Mouse (Mus musculus) adrenal gland, adult 8-10 months (tissue): ENCODE measurements around the gene Tmem211. TPM values are rescaled to one million over a fixed set of nuclear protein-coding genes. Genes with fewer than 3 reads are reported as not detected.

Experiments used
- DNase-seq: peaks from one replicate; pipeline ENCODE4 v3.0.0; 2022
- total RNA-seq, 4 experiments: library from RNA; stranded (reverse); gene quantifications; 2 replicates each; pipeline ENCODE4 v1.2.4; 2022

Gene Tmem211
- total RNA-seq, 4 experiments from 2014 or later: not detected

DNA sequence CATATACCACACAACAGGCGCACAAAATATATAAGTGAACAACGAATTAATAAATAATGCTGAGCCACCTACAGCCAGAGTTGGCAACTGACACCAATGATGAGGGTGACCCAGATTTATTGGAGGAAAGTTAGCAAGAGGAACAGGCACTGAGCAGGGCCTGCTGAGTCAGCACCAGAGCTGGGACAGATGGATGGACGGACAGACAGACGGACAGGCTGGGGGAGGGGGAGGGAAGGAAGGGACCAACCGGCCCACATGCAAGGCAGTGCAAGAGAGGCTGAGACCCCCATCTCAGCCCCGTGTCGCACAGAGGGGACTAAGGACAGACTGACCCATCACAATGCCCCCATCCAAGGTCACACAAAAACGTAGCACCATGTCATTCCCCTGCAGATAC, 12.7 kb upstream of the Tmem211 start:
- no peak for DNase-seq

- DNase-seq: no peak
Observed at GRCm38 (mm10) chr5:113214455-113214854, 12.3 kb upstream of the Tmem211 start.

- no peak for DNase-seq
Observed at GRCm38 (mm10) chr5:113215610-113216011, 11.1 kb upstream of the Tmem211 start.

GRCm38 (mm10) chr5:113216328-113216960, 10.3 kb upstream of the Tmem211 start:
- DNase-seq: no peak

DNA sequence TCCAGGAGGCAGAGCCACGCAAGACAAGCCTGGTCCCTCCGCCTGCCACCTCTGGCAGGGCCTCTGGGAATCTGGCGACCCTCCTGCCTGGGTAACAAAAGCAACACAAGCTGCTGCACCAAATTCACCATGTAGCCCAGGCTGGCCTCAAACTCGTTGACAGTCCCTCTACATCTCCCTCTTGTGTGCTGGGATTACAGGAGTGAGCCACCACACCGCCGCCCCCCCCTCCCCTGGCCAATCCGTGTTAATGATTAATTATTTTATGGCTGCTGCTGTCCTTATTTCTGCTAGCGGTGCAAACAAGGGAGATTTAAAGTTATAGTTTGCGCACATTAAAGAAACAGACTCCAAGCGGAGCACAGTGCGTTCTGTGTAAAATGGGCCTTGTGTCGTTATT, 9.6 kb upstream of the Tmem211 start:
- DNase-seq: no peak

DNA sequence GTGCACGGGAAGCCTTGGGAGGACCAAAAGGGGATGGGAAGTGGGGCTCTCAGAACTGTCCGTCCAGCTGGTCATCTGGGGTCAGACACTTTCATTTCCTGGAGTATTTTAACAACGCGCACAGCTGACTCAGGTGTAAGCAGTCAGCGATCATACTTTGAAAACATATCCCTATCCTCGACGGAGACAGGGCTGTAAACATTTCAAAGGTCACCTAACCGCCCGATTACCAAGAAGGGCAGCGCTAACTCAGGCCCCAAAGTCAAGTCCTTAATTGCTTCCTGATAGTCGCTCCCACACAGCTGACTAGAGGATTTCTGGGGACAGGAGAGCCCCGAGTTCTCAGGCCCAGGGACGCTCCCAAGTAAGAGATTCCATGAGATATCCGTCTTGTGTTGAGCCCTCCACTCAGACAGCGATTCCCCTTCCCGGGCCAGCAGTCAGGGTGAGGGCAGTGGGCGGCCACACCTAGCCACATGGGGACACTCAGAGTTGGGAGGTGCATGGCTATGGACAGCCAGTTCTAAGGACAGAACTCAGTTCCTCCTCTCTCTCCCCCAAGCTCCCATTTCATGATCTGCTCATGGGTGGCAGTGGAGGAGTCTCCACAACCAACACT, 8.0 kb upstream of the Tmem211 start:
- DNase-seq: no peak

DNA sequence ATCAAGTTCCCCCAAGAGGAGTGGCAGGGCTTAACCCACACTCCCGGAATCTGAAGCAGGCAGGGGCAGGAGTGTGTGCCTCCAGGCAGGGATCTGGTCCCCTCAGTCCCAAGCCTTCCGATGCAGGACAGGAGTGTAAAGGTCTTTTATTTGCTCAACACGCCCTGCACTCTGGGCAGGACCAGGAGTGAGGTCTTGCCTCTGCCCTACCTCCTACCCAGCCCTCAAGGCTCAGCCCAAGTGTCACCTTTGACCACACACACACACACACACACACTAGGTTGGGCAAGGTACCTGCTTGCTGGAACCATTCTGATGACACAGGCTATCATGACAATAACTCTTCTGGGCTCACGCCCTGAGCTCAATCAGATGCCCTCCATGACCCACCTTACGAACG, 7.3 kb upstream of the Tmem211 start:
- no peak for DNase-seq

DNA sequence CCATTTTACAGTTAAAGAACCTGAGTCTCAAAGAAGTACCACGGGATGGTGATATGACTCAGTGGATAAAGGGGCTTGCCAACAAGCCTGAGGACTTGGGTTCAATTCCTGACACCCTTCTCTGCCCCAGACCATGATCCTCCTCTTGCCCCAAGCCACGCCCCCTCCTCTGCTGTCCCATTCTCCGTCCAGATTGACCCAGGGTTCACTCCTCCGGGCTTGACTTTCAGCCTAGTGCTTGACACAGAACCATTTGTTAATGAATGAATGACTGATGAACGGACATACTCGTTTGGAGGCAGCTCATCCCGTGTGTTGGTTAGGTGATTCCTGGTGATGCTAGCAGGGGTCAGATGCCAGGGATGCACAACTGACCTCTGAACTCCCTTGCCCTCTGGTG, 6.8 kb upstream of the Tmem211 start:
- DNase-seq: no peak

DNA sequence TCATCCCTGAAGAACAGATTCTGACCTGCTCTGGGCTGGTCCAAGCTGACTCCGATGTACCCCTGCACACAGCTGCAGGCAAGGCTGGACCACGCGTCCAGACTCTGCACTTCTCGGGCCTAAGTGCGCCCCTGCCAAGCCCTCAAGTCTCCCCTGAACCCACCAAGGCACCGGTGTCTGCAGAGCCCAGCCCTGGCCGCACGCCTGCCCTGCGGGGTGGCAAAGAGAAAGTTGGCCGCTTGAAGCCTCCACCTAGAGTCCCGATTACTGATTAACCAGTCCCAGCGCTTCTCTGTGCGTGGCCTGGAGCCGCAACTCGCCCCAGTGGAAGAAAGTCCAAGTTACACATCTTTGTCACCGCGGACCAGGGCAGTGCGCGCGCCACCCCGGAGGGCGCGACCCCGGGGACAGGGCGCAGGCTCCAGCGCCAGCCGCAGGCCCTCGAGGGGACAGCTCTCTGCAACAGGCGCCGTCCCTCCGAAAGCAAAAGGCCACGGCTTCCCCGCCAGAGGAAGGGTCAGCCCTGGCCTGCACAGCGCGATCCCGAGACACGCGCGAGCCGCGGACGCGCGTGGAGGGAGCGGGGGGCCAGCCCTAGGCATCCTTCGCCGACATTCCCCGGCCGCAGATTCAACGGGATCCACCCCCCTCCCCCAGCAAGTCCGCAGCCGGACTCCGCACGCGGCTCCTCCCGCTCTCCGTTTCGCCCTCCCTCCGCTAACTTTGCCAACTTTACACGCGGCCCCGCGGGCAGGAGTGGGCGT, 6.1 kb upstream of the Tmem211 start:
- DNase-seq: no peak

DNA sequence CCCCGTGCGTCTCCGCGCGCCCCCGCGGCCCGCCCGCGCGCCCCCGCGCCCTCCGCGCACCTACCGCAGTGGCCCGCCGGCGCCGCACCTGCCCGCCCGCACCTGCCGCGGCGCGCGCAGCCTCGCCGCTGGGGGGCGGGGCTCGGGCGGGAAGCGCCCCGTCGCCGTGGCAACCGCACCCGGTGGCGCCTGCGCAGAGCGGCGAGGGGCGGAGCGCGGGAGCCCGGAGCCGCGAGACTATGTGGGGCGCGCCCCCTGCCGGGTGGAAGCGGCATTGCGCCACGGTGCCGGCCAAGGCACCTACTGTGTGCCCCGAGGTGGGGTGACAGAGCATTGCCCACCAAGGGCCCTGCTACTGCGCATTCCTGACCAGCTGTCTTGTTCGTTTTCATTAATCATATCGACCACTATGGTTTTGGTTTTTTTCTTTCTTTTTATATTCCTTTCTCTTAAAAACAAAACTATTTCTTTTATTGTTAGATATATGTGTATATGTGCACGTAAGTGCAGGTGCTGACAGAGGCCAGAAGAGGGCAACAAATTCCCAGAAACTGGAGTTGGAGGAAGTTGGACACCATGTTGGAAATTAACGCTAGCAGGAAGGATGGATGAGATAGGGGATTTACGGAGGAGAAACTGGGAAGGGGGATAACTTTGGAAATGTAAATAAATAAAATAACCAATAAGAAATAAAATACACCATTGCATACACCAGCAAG, 5.4 kb upstream of the Tmem211 start, which contains the start of gene 2900026A02Rik:
2900026A02Rik (minus strand) TSS at position 90 of the 719 bp plus-strand sequence.
- DNase-seq: no peak

- no peak for DNase-seq
Observed at GRCm38 (mm10) chr5:113223888-113224287, 2.8 kb upstream of the Tmem211 start.

DNA sequence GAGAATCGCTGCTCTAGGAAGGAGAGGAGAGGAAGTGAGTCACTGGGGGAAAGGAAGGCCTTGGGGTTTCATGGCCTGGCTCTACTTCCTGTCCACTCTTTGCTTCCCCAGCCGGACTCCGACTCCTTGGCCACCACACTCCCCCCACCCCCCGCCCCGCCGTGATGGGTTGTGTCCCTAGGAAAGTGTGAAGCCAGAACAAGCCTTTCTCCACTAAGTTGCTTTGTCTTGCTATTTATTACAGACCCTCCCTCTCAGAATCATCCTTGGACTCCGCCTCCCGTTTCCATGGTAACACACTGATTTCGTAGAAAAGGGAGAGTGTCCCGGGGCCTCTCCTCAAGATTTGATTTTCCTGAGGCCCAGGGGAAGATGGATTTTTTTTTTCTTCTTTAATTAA, 1.4 kb upstream of the Tmem211 start:
- DNase-seq: no peak

DNA sequence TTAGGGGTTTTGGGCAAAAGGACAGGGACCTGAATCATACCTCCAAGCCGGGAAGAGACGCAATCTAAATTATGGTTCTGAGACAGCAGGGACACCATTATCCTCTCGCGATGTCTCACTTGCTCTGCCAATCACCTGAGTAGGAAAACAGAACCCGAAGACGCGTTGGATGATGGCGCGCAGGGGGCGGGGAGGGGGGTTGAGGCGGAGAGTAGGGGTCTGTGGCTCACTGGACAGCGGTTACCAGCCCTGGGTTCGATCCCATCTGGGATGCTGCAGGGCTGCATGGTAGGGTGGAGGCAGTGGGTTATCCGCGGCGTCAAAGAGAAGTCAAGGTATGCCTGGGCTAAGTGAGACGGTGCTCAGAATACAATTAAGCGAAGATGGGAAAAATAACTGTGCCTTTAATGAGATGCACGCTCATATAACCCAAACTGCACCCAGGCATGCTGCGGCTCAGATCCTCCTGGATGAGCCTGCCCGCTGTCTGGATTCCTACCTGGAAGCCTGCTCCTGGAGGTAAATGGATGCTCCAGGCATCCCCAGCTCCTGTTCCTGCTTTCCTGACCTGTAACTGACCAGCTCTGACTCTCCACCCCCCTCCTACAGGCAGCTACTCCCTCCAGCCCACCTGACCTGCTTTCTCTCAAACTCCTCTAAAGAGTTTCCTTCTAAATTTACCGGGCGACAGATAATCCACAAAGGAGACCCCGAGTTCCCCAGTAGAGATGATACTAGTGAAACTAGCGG, 848 bp upstream of the Tmem211 start:
- DNase-seq: no peak

DNA sequence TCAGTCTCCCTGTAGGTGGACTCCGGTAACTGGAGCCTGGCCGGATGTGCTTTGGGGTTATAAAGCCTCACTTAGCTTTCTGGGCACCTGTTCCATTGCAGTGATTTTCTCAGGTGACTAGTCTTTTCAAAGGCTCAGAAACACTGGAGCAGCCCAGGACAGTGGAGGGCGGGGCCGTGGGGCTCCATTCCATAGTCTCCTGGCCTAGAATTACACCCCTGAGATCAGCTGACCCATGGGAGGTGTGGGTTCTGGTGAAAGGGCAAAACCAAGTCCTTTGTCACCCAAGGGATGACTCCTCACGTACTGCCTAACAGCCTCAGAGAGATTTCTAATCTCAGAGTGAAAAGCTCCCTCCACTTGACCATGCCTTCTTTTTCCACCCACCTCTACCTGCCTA, 3.5 kb downstream of the Tmem211 start:
- DNase-seq: no peak

GRCm38 (mm10) chr5:113249263-113249930, 22.7 kb downstream of the Tmem211 start:
- DNase-seq: no peak

DNA sequence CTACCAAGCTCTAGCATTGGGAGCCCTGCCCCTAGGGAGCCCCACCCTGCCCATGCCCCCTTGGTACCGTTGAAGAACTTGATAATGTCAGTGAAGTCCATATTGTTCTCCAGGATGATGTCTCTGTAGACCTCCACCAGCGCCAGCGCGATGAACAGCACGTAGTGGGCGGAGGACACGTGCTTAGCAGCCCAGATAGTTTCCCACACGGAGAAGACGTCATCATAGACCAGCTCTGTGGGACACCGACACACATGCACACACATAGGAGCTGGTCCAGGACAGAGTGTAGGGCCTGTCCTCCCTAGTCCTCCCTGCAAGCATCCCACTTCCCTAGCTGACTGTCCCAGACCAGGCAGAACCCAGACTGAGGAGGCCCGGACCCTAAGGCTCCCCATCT, 24.1 kb downstream of the Tmem211 start:
- DNase-seq: no peak

- no peak for DNase-seq
Observed at GRCm38 (mm10) chr5:113265637-113266036, 38.9 kb downstream of the Tmem211 start.

DNA sequence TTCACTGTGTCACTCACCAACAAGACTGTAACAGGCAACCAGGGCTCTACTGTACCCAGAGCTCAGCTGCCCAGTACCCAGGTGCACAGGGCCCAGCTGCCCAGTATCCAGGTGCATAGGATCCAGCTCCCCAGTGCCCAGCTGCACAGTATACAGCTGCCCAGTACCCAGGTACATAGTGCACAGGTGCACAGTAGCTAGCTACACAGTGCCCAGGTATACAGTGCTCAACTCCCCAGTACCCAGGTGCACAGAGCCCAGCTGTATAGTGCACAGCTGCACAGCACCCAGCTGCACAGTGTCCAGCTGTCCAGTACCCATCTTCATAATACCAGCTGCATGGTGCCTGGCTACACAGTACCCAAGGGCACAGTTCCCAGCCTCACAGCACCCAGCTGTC, 41.5 kb downstream of the Tmem211 start:
- no peak for DNase-seq

DNA sequence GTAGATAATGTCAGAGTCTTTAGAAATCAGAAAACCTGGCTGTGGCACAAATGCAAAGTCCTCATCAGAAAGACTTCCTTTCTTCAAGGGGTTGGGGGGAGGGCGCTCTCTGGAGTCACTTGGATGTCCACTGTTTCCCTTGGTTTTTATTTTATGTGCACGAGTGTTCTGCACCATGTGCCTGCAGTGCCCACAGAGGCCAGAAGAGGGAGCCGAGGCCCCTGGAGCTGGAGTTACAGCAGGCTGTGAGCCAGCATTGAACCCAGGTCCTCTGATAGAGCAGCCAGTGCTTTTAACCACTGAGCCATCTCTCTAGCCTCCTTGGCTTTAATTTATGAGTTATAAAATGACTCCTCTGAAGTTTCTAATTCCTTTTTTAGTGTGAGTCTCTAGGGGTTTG, 43.3 kb downstream of the Tmem211 start:
- DNase-seq: no peak

DNA sequence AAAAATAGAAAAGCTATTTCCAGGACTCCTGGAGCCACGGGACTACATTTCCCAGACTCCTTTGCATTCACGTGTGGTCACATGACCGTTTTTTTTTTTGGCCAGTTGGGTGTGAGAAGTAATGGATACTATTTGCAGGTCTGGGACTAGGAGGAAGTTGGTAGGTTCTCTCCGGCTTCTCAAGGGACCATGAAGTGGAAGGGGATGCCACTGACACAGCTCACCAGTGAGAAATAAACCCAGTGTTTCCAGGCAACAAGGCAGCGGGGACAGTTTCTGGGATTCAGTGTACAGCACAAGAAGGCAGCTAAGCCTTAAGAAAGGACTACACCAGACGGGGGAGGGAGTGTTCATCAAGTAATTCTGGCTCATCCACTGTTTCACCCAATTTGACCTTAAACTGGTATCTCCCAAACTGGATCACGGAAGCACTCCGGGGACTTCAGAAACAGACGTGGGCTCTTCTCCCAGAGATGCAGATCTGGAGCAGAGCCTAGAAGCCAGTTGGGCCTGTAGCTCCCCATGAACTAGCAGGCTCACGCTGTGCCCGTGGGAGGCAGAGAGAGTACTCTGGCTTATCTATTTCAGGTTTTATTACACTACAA, 44.6 kb downstream of the Tmem211 start:
- no peak for DNase-seq

DNA sequence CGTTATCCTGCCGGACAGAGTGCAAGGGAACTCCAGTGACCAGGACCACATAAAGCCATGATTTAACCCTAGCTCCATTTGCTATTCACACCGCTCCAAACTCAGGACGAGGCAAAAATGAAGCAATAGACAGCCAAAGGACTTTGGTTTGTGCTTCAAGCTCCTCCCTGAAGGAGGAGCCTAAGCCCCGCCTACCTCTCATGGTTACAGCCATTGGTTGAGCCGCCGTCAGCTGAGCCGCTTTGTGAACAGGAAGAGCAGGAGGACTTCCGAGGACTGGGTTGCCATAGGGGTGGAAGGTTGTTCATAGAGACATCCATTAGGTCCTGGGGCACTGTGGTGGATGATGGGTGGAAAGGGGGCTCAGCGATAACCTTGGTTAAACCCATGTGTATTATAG, 49.1 kb downstream of the Tmem211 start:
- DNase-seq: no peak
